Mouse (Mus musculus) c-Kit-positive CD71-positive TER-119-positive erythroid progenitor cells, embryonic 14.5 days (primary cell): ENCODE data around the gene Slamf6.

ENCODE experiments used
- DNase-seq: peaks from one replicate; pipeline ENCODE4 v3.0.0-alpha.2; 2013; ENCODE audit warnings: low spot score

Gene Slamf6

DNA sequence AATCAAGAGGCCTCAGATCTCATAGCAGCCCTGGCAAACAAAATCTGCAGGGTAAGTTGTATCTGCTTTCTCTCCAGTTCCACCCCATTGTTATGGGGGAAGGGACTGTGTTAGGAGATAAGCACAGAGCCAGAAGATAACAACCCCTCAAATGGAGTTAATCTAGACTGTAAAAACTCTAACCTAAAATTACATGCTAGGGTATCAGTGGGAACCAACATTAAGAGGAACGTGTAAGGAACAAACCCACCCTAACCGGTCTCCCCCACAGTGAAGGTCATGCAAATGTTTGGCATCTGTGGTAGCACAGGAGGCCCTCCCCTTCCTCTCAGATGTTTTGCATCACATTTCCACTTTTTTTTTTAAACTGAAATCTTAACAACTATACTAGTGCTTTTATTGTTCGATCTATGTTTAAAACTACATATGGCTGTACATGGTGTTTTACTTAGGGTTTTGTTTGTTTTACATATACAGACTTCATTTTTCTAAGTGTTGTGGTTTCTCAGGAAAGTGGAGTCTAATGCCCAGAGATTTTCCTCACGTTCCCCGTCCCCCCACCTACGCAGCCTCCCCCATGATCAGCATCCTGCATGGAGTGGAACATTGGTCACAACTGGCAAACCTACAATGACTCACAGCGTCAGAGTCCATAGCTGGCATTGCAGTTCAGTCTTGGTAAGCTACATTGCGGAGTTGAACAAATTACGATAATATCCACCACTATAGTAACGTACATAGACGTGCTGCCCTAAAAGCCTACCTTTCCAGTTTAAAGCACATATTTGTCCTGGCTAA is 77.8 kb downstream of the Slamf6 start:
- no peak for DNase-seq

DNA sequence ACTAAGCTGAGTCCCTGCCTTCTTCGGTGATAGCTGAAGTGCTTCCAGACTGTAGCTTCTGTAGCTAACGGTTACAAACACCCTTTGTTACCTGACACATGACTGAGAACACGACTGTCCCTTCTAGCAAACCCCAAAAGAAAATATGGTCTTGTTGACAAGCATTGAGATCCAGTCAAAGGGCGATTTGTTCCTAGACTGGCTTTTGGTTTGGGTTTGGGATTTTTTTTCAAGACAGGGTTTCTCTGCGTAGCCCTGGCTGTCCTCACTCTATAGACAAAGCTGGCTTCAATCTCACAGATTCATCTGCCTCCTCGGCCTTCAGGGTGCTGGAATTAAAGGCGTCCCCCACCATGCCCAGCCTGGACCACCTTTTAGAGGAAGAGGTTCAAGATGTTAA is 79.4 kb downstream of the Slamf6 start:
- no peak for DNase-seq

DNA sequence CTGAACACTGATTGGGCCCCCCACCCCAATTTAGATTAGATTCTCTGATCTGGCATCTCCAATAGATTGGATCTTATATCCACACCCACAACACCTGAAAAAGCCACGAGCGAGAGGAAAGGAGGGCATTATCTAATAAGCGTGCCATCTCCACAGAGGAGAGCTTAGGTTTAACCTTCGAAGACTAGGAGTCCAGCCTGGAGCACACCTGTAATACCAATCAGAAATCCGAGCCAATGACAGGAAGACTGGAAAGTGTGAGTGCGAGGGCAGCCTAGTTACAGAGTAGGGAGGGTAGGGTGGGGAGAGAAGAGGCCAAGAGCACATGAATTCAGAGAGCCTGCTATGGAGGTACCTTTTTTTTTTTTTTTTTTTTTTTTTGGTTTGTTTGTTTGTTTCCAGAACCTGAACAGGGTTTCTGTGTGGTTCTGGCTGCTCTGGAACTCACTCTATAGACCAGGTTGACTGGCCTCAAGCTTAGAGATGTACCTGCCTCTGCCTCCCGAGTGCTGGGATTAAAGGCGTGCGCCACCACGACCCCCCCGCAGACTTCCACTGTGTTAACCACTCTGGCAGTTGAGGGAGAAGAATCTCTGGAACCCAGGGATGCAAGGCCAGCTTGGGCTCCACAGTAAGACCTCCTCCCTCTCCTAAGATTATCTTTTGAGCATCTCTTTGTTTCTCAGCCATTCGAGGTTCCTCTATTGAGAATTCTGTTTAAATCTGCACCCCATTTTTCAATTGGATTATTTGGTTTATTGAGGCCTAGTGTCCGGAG is 81.7 kb downstream of the Slamf6 start:
- no peak for DNase-seq

DNA sequence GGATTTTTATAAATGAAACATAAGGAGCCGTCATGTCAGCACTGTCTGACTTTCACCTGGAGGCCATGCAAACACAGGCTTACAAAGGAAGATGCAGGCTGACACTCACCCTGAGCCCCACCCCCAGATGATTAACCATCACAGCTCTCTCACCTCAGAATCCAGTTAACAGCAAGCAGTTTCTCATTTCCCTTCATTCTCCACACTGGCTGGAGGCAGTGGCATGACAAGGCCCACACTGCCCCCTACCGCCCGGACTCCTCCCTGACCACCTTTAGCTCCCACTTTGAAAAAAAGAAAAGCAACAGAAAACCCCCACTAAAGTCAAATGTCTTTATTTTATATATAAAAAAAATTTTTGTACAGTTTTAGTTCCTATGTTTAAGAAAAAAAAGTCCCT is 83.3 kb downstream of the Slamf6 start:
- peak; percentile 37 for DNase-seq

DNA sequence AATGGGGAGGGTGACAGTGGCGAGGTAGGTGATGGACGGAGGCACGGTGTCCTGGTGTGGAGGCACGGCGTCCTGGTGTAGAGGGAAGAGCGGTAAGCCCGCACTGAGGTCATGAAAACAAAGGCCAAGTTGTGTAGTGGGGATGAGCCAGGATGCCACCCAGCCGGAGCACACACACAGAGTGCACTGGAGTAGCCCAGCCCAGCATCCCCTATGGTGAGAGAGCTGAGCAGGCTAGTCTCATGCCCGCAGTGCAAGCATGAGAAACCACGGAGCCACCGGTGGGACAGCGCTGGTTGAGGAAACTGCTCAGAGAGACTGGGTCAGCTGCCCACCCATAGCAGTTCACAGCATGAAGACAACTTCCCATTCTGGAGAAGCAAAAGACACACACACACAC is 84.3 kb downstream of the Slamf6 start:
- no peak for DNase-seq
